ENCODE assay signal across 19 mouse cellular contexts in genomic region chr1:45041328-45041727, GRCm38 (mm10).
"Had no signal": no experiment of that assay in that cellular context is flagged by ENCODE, and none has a peak within 500 bp of the region (broad histone marks: within the 10 kb centered on the region; RNA-seq: fewer than 3 reads in every experiment).

No protein-coding gene starts in this region.

- H3K4me2 ChIP-seq: lung, embryonic 15.5 days; midbrain, embryonic 11.5 days; midbrain, embryonic 13.5 days; midbrain, embryonic 15.5 days; neural tube, embryonic 13.5 days; neural tube, embryonic 15.5 days; stomach, embryonic 15.5 days had no signal

- H3K4me3 ChIP-seq: lung, embryonic 15.5 days; megakaryocyte, embryonic 14.5 days; midbrain, embryonic 13.5 days; midbrain, embryonic 15.5 days; neural tube, embryonic 13.5 days; neural tube, embryonic 15.5 days; stomach, embryonic 15.5 days had no signal

- H3K9me3 ChIP-seq: lung, embryonic 15.5 days; megakaryocyte, embryonic 14.5 days; midbrain, embryonic 13.5 days; midbrain, embryonic 15.5 days; neural tube, embryonic 13.5 days; neural tube, embryonic 15.5 days; stomach, embryonic 15.5 days had no signal

- DNase-seq: liver, postnatal 0 days; lung, adult 2 months; retina, postnatal 1 day; right cerebral cortex, adult 18-20 months; right cerebral cortex, postnatal 14 days; thymus, adult 2 months; thymus, postnatal 25 days; thymus, postnatal 4 days had no signal

- H3K27me3 ChIP-seq: lung, embryonic 15.5 days; megakaryocyte, embryonic 14.5 days; midbrain, embryonic 13.5 days; midbrain, embryonic 15.5 days; neural tube, embryonic 13.5 days; neural tube, embryonic 15.5 days; stomach, embryonic 15.5 days had no signal

- H3K4me1 ChIP-seq: lung, embryonic 15.5 days; megakaryocyte, embryonic 14.5 days; midbrain, embryonic 13.5 days; midbrain, embryonic 15.5 days; neural tube, embryonic 13.5 days; neural tube, embryonic 15.5 days; stomach, embryonic 15.5 days had no signal

- H3K36me3 ChIP-seq: lung, embryonic 15.5 days; midbrain, embryonic 13.5 days; midbrain, embryonic 15.5 days; neural tube, embryonic 13.5 days; neural tube, embryonic 15.5 days; stomach, embryonic 15.5 days had no signal

- H3K9ac ChIP-seq: liver, postnatal 0 days; lung, embryonic 15.5 days; midbrain, embryonic 13.5 days; midbrain, embryonic 15.5 days; neural tube, embryonic 13.5 days; neural tube, embryonic 15.5 days; stomach, embryonic 15.5 days had no signal

- ATAC-seq: liver, postnatal 0 days; lung, postnatal 0 days; midbrain, embryonic 13.5 days; midbrain, embryonic 15.5 days had no signal

- H3K27ac ChIP-seq: lung, embryonic 15.5 days; macrophage; midbrain, embryonic 13.5 days; midbrain, embryonic 15.5 days; neural tube, embryonic 13.5 days; neural tube, embryonic 15.5 days; stomach, embryonic 15.5 days; stomach, postnatal 0 days had no signal
